Mouse (Mus musculus) cerebellum, postnatal 4 days (tissue): Measurements from ENCODE around the gene Adcyap1r1.

ENCODE experiments used
- DNase-seq, 2 experiments: peaks; one replicate each; pipeline ENCODE4 v3.0.0; 2022; ENCODE audit warnings: low spot score in 2 of 2, mixed read lengths in 1 of 2

Adcyap1r1 gene

GRCm38 (mm10) chr6:55451771-55452371 lies at the start of gene Adcyap1r1:
TSS of gene Adcyap1r1 (plus strand) at chr6:55451978.
- DNase-seq = peak; percentile 72 to 83

GRCm38 (mm10) chr6:55402041-55402776 lies 49.6 kb upstream of the Adcyap1r1 start:
- DNase-seq = no peak

- DNase-seq = no peak
Observed at GRCm38 (mm10) chr6:55403411-55404309, 48.1 kb upstream of the Adcyap1r1 start.

- peak in 1 of 2 experiments; percentile 9 for DNase-seq
Observed at GRCm38 (mm10) chr6:55404421-55404990, 47.3 kb upstream of the Adcyap1r1 start.

GRCm38 (mm10) chr6:55407345-55407744 lies 44.4 kb upstream of the Adcyap1r1 start:
- DNase-seq = no peak

GRCm38 (mm10) chr6:55410119-55410775 lies 41.5 kb upstream of the Adcyap1r1 start:
- no peak for DNase-seq

- no peak for DNase-seq
Observed at GRCm38 (mm10) chr6:55410977-55411376, 40.8 kb upstream of the Adcyap1r1 start.

GRCm38 (mm10) chr6:55416202-55416601 lies 35.6 kb upstream of the Adcyap1r1 start:
- no peak for DNase-seq

- DNase-seq = no peak
Observed at GRCm38 (mm10) chr6:55418746-55419410, 32.9 kb upstream of the Adcyap1r1 start.

GRCm38 (mm10) chr6:55420411-55420810 lies 31.4 kb upstream of the Adcyap1r1 start:
- DNase-seq = no peak

- no peak for DNase-seq
Observed at GRCm38 (mm10) chr6:55420869-55421361, 30.9 kb upstream of the Adcyap1r1 start.

GRCm38 (mm10) chr6:55432121-55432520 lies 19.7 kb upstream of the Adcyap1r1 start:
- no peak for DNase-seq

GRCm38 (mm10) chr6:55434360-55434759 lies 17.4 kb upstream of the Adcyap1r1 start:
- DNase-seq = no peak

- DNase-seq = peak; percentile 52 to 85
Observed at GRCm38 (mm10) chr6:55435266-55436159, 16.3 kb upstream of the Adcyap1r1 start.

- DNase-seq = no peak
Observed at GRCm38 (mm10) chr6:55437919-55438318, 13.9 kb upstream of the Adcyap1r1 start.

GRCm38 (mm10) chr6:55438837-55439236 lies 12.9 kb upstream of the Adcyap1r1 start:
- no peak for DNase-seq

- DNase-seq = peak in 1 of 2 experiments; percentile 73
Observed at GRCm38 (mm10) chr6:55443927-55444688, 7.7 kb upstream of the Adcyap1r1 start.

GRCm38 (mm10) chr6:55444721-55445120 lies 7.1 kb upstream of the Adcyap1r1 start:
- no peak for DNase-seq

- no peak for DNase-seq
Observed at GRCm38 (mm10) chr6:55448199-55448598, 3.6 kb upstream of the Adcyap1r1 start.
